Mouse (Mus musculus): ENCODE measurements at regions not wholly inside any gene's neighbourhood (a gene's known extent, or its start where the extent isn't known, plus 50 kb on each side); places are given as distances from the start of the nearest gene placed in this dataset.
"Not testable (repeated sequence)": the region's sequence is repeated elsewhere in the genome, so short reads cannot be mapped to it uniquely, and the experiment has no call there.

- Histone ChIP-seq H3K4me1 (ENCODE audit: control insufficient read depth, insufficient read depth, low read length) (peaks cover under 1% of the 10 kb centered on the region; the same call in 1 of the 2 replicates), H3K4me3 (ENCODE audit: low read length) (no peak overlapping the region), H3K9me3 (replicated peaks; ENCODE audit: control insufficient read depth, low read length) (no peaks in the 10 kb centered on the region; the same call in 1 of the 2 replicates), H3K27me3 (ENCODE audit: control insufficient read depth, insufficient read depth, low read length) (no peaks in the 10 kb centered on the region), H3K27ac (ENCODE audit: low read length) (no peak overlapping the region), H3K4me2 (ENCODE audit: low read depth, low read length) (no peak overlapping the region), H3K9ac (ENCODE audit: low read length) (no peak overlapping the region), H3K36me3 (ENCODE audit: control insufficient read depth, insufficient read depth) (no peaks in the 10 kb centered on the region)
- 76% methylated on average over 9 of the region's 9 CpGs for WGBS
- no peak for ATAC-seq (replicated peaks; ENCODE audit: extremely low read depth, insufficient read depth, low FRiP score)
Observed at GRCm38 (mm10) chr13:104549016-104549415, 243.3 kb upstream of the Srek1ip1 start.

DNA sequence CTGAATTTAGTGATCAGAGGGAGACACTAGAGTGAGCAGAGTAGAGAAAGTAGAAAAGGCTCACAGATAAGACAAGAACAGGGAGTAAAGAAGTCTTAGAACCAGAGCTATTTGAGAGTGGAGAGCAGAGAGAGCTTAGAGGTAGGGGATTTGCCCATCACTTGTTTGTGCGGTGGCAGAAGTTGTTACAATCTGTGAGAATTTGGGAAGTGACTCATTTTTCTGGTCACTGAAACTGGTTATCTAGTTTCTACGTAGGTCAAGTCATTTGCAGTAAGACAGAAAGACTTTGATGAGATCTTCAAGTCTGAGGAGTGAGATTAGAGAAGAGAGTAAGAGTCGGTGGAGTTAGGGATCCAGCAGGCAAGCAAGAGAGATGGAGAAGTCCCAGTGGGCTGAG lies 239.0 kb upstream of the Srek1ip1 start:
- Histone ChIP-seq H3K9me3 (replicated peaks; ENCODE audit: control insufficient read depth, low read length) (no peaks in the 10 kb centered on the region), H3K4me2 (ENCODE audit: low read depth, low read length) (no peak overlapping the region), H3K4me1 (ENCODE audit: control insufficient read depth, insufficient read depth, low read length) (no peaks in the 10 kb centered on the region), H3K27ac (ENCODE audit: low read length) (no peak overlapping the region), H3K9ac (ENCODE audit: low read length) (no peak overlapping the region), H3K4me3 (ENCODE audit: low read length) (no peak overlapping the region), H3K27me3 (ENCODE audit: control insufficient read depth, insufficient read depth, low read length) (no peaks in the 10 kb centered on the region), H3K36me3 (ENCODE audit: control insufficient read depth, insufficient read depth) (no peaks in the 10 kb centered on the region)
- ATAC-seq (replicated peaks; ENCODE audit: extremely low read depth, insufficient read depth, low FRiP score), result no peak
- WGBS, result 73% methylated on average over 3 of the region's 3 CpGs

DNA sequence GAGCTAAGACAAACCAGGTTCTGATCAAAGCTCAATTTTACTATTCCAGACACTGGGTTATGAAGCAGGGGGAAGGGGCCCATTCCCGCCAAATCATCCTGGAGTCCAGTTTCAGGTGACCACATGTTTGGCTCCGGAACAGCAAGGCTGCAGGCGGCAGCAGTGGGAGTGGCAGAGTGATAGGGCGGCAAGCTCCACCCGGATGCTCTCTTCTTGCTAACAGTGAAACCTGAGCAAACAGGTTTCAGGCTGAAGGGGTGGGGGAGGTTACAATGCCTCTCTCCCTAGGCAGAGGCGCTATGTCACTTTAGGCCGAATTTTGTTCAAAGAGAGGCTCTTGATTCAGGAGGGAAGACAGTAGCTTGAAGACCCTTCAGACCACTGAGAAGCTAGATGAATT lies 235.7 kb upstream of the Srek1ip1 start:
- 34% methylated on average over 7 of the region's 7 CpGs for WGBS

GRCm38 (mm10) chr13:104559876-104560275 lies 232.4 kb upstream of the Srek1ip1 start:
- WGBS, result 80% methylated on average over 5 of the region's 5 CpGs
- Histone ChIP-seq H3K4me1 (ENCODE audit: control insufficient read depth, insufficient read depth, low read length) (peaks cover 3% of the 10 kb centered on the region; the same call in 1 of the 2 replicates), H3K27me3 (ENCODE audit: control insufficient read depth, insufficient read depth, low read length) (no peaks in the 10 kb centered on the region), H3K9ac (ENCODE audit: low read length) (no peak overlapping the region), H3K4me3 (ENCODE audit: low read length) (no peak overlapping the region), H3K4me2 (ENCODE audit: low read depth, low read length) (no peak overlapping the region), H3K27ac (ENCODE audit: low read length) (no peak overlapping the region), H3K9me3 (replicated peaks; ENCODE audit: control insufficient read depth, low read length) (no peaks in the 10 kb centered on the region), H3K36me3 (ENCODE audit: control insufficient read depth, insufficient read depth) (no peaks in the 10 kb centered on the region)
- ATAC-seq (replicated peaks; ENCODE audit: extremely low read depth, insufficient read depth, low FRiP score), result no peak

More for the DNA sequence above, 235.7 kb upstream of the Srek1ip1 start:
- H3K9me3 ChIP-seq (replicated peaks; ENCODE audit: control insufficient read depth, low read length); H3K9ac ChIP-seq (ENCODE audit: low read length); H3K4me3 ChIP-seq (ENCODE audit: low read length); H3K36me3 ChIP-seq (ENCODE audit: control insufficient read depth, insufficient read depth); H3K27me3 ChIP-seq (ENCODE audit: control insufficient read depth, insufficient read depth, low read length); H3K27ac ChIP-seq (ENCODE audit: low read length); ATAC-seq (replicated peaks; ENCODE audit: extremely low read depth, insufficient read depth, low FRiP score); H3K4me2 ChIP-seq (ENCODE audit: low read depth, low read length); H3K4me1 ChIP-seq (ENCODE audit: control insufficient read depth, insufficient read depth, low read length): not testable (repeated sequence)

DNA sequence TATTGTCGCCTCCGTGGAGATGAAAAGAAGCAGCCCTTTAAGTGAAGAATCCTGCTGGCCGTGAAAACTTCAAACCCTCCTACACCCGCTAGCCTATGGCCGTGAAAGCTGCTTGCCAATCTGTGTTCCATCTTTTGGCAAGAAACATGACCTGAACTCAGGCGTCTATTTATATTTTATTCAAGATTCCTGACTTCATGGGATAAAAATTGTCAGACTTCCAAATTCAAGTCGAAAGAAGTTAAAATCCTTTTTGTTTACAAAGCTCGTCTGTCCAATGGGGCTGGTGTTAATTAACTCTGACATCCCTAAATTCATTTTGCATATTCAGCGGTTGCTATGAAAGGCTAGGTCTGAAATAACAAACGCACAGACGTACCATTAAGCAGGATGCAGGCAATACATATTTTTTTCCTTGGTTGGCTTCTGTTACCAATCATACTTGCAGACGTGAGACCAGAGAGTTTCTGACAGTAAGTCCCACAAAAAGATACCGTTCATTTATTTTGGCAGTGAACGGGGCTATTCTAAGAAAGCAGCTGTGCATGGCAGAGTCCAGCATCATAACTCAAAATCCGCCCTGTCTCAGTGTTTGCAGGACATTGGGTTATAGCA lies 231.7 kb upstream of the Srek1ip1 start:
- Histone ChIP-seq H3K4me2 (ENCODE audit: low read depth, low read length) (peak overlapping the region; percentile 1; the same call in 1 of the 2 replicates), H3K9ac (ENCODE audit: low read length) (no peak overlapping the region), H3K27ac (ENCODE audit: low read length) (no peak overlapping the region), H3K4me3 (ENCODE audit: low read length) (no peak overlapping the region), H3K4me1 (ENCODE audit: control insufficient read depth, insufficient read depth, low read length) (peaks cover 3% of the 10 kb centered on the region; the same call in 1 of the 2 replicates), H3K27me3 (ENCODE audit: control insufficient read depth, insufficient read depth, low read length) (no peaks in the 10 kb centered on the region), H3K36me3 (ENCODE audit: control insufficient read depth, insufficient read depth) (no peaks in the 10 kb centered on the region), H3K9me3 (replicated peaks; ENCODE audit: control insufficient read depth, low read length) (no peaks in the 10 kb centered on the region)
- ATAC-seq (replicated peaks; ENCODE audit: extremely low read depth, insufficient read depth, low FRiP score), result no peak
- 52% methylated on average over 15 of the region's 15 CpGs for WGBS

GRCm38 (mm10) chr13:104562536-104562935 lies 229.7 kb upstream of the Srek1ip1 start:
- no peaks in the 10 kb centered on the region for H3K9me3 ChIP-seq (replicated peaks; ENCODE audit: control insufficient read depth, low read length)
- no peak overlapping the region for H3K4me3 ChIP-seq (ENCODE audit: low read length)
- ATAC-seq (replicated peaks; ENCODE audit: extremely low read depth, insufficient read depth, low FRiP score), result no peak
- WGBS, result 62% methylated on average over 3 of the region's 3 CpGs
- no peaks in the 10 kb centered on the region for H3K27me3 ChIP-seq (ENCODE audit: control insufficient read depth, insufficient read depth, low read length)
- no peak overlapping the region for H3K27ac ChIP-seq (ENCODE audit: low read length)
- H3K4me1 ChIP-seq (ENCODE audit: control insufficient read depth, insufficient read depth, low read length), result peaks cover 3% of the 10 kb centered on the region; the same call in 1 of the 2 replicates
- no peak overlapping the region for H3K9ac ChIP-seq (ENCODE audit: low read length)
- H3K4me2 ChIP-seq (ENCODE audit: low read depth, low read length), result no peak overlapping the region
- no peaks in the 10 kb centered on the region for H3K36me3 ChIP-seq (ENCODE audit: control insufficient read depth, insufficient read depth)

- Histone ChIP-seq H3K4me2 (ENCODE audit: low read depth, low read length) (no peak overlapping the region), H3K36me3 (ENCODE audit: control insufficient read depth, insufficient read depth) (no peaks in the 10 kb centered on the region), H3K27ac (ENCODE audit: low read length) (no peak overlapping the region), H3K9ac (ENCODE audit: low read length) (no peak overlapping the region), H3K27me3 (ENCODE audit: control insufficient read depth, insufficient read depth, low read length) (no peaks in the 10 kb centered on the region), H3K9me3 (replicated peaks; ENCODE audit: control insufficient read depth, low read length) (no peaks in the 10 kb centered on the region), H3K4me3 (ENCODE audit: low read length) (no peak overlapping the region), H3K4me1 (ENCODE audit: control insufficient read depth, insufficient read depth, low read length) (peaks cover 3% of the 10 kb centered on the region; the same call in 1 of the 2 replicates)
- 60% methylated on average over 2 of the region's 2 CpGs for WGBS
- no peak for ATAC-seq (replicated peaks; ENCODE audit: extremely low read depth, insufficient read depth, low FRiP score)
Observed at GRCm38 (mm10) chr13:104563019-104563418, 229.3 kb upstream of the Srek1ip1 start.

DNA sequence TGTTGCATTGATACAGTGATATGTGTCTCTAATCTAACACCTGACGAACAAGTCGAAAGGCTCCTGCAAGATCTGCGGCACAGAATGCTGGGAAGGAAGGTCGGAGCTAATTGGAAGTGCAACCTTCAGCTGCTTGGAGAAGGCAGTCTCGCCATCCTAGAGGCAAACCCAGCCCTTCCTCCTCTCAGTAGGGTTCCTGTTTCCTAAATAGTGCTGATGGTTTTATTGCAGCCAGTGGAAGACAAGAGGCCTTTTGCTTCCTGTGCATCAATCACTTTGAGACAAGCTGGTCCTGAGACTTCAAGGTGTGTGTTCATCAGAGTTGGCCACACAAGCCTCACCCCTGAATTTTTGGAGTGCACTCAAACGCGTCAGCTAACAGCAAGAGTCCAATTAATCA lies 228.4 kb upstream of the Srek1ip1 start:
- Histone ChIP-seq H3K4me1 (ENCODE audit: control insufficient read depth, insufficient read depth, low read length) (peaks cover 3% of the 10 kb centered on the region; the same call in 1 of the 2 replicates), H3K9me3 (replicated peaks; ENCODE audit: control insufficient read depth, low read length) (no peaks in the 10 kb centered on the region), H3K9ac (ENCODE audit: low read length) (no peak overlapping the region), H3K4me2 (ENCODE audit: low read depth, low read length) (no peak overlapping the region), H3K27me3 (ENCODE audit: control insufficient read depth, insufficient read depth, low read length) (no peaks in the 10 kb centered on the region), H3K27ac (ENCODE audit: low read length) (no peak overlapping the region), H3K4me3 (ENCODE audit: low read length) (no peak overlapping the region), H3K36me3 (ENCODE audit: control insufficient read depth, insufficient read depth) (no peaks in the 10 kb centered on the region)
- no peak for ATAC-seq (replicated peaks; ENCODE audit: extremely low read depth, insufficient read depth, low FRiP score)
- 60% methylated on average over 7 of the region's 7 CpGs for WGBS

DNA sequence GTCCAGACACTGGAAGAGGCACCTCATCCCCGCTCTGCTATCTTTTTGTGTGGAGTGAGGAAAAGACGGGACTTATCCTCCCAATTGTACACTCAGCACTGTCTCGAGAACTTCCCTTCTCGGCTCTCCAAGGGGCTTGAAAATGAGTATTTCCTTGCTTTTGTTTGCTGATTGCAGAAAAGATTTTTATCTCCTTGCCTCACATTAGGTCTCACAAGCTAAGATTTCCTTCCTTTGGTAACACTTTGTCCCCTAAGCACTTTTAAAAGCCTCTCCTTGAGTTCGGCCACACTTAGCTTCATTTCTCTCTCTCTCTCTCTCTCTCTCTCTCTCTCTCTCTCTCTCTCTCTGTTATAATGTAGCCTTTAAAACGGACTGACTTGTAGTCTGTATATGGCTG lies 222.5 kb upstream of the Srek1ip1 start:
- Histone ChIP-seq H3K4me2 (ENCODE audit: low read depth, low read length) (no peak overlapping the region), H3K27me3 (ENCODE audit: control insufficient read depth, insufficient read depth, low read length) (no peaks in the 10 kb centered on the region), H3K36me3 (ENCODE audit: control insufficient read depth, insufficient read depth) (no peaks in the 10 kb centered on the region), H3K9ac (ENCODE audit: low read length) (no peak overlapping the region), H3K9me3 (replicated peaks; ENCODE audit: control insufficient read depth, low read length) (no peaks in the 10 kb centered on the region), H3K4me1 (ENCODE audit: control insufficient read depth, insufficient read depth, low read length) (0 out of 2 replicates have a peak, but pooled peaks cover 4% of the 10 kb centered on the region), H3K27ac (ENCODE audit: low read length) (no peak overlapping the region), H3K4me3 (ENCODE audit: low read length) (no peak overlapping the region)
- no peak for ATAC-seq (replicated peaks; ENCODE audit: extremely low read depth, insufficient read depth, low FRiP score)
- whole genome bisulfite sequencing, result 40% methylated on average over 6 of the region's 6 CpGs
